Mouse (Mus musculus): ENCODE measurements at regions not wholly inside any gene's neighbourhood (a gene's known extent, or its start where the extent isn't known, plus 50 kb on each side); places are given as distances from the start of the nearest gene placed in this dataset.
A peak's percentile ranks its signal among the peaks of the same experiment; 100 is the strongest.

- DNase-seq = peak; percentile 20
- intact Hi-C loops (cut with DNase I; ENCODE audit: low total_unique reads) = no loop called here
Measured at GRCm38 (mm10) chr8:103244169-103244568, 458.7 kb upstream of the Cdh11 start.

- no peak for DNase-seq
- intact Hi-C loops (cut with DNase I; ENCODE audit: low total_unique reads) = no loop called here
Measured at GRCm38 (mm10) chr8:103244658-103245057, 459.2 kb upstream of the Cdh11 start.

GRCm38 (mm10) chr8:103245864-103246263 is 460.4 kb upstream of the Cdh11 start:
- DNase-seq = no peak
- intact Hi-C loops (cut with DNase I; ENCODE audit: low total_unique reads) = no loop called here

- intact Hi-C loops (cut with DNase I; ENCODE audit: low total_unique reads) = no loop called here
Measured at GRCm38 (mm10) chr8:103261236-103261635, 475.8 kb upstream of the Cdh11 start.

GRCm38 (mm10) chr8:103270035-103270434 is 484.6 kb upstream of the Cdh11 start:
- no peak for DNase-seq
- intact Hi-C loops (cut with DNase I; ENCODE audit: low total_unique reads) = no loop called here

More at GRCm38 (mm10) chr8:103261236-103261635, 475.8 kb upstream of the Cdh11 start:
- DNase-seq = no peak

- intact Hi-C loops (cut with DNase I; ENCODE audit: low total_unique reads) = no loop called here
- no peak for DNase-seq
Measured at GRCm38 (mm10) chr8:103270815-103271553, 485.5 kb upstream of the Cdh11 start.

GRCm38 (mm10) chr8:103272305-103273079 is 487.1 kb upstream of the Cdh11 start:
- no peak for DNase-seq
- intact Hi-C loops (cut with DNase I; ENCODE audit: low total_unique reads) = no loop called here

GRCm38 (mm10) chr8:103273476-103273875 is 488.0 kb upstream of the Cdh11 start:
- DNase-seq = no peak
- intact Hi-C loops (cut with DNase I; ENCODE audit: low total_unique reads) = no loop called here

GRCm38 (mm10) chr8:103281801-103282200 is 496.4 kb upstream of the Cdh11 start:
- DNase-seq = no peak
- intact Hi-C loops (cut with DNase I; ENCODE audit: low total_unique reads) = loop anchor here (2.0 kb wide), 1 partner anchor 15 kb away; no protein-coding TSS in a partner anchor

- intact Hi-C loops (cut with DNase I; ENCODE audit: low total_unique reads) = no loop called here
- DNase-seq = no peak
Measured at GRCm38 (mm10) chr8:103288561-103288974, 503.1 kb upstream of the Cdh11 start.

- no peak for DNase-seq
- intact Hi-C loops (cut with DNase I; ENCODE audit: low total_unique reads) = no loop called here
Measured at GRCm38 (mm10) chr8:103292896-103293295, 507.5 kb upstream of the Cdh11 start.

- DNase-seq = no peak
- intact Hi-C loops (cut with DNase I; ENCODE audit: low total_unique reads) = no loop called here
Measured at GRCm38 (mm10) chr8:103306476-103307183, 521.2 kb upstream of the Cdh11 start.

- DNase-seq = no peak
- intact Hi-C loops (cut with DNase I; ENCODE audit: low total_unique reads) = no loop called here
Measured at GRCm38 (mm10) chr8:103313576-103313975, 528.1 kb upstream of the Cdh11 start.

- intact Hi-C loops (cut with DNase I; ENCODE audit: low total_unique reads) = no loop called here
- no peak for DNase-seq
Measured at GRCm38 (mm10) chr8:103314279-103315022, 529.0 kb upstream of the Cdh11 start.

- no peak for DNase-seq
- intact Hi-C loops (cut with DNase I; ENCODE audit: low total_unique reads) = no loop called here
Measured at GRCm38 (mm10) chr8:103315742-103316141, 530.3 kb upstream of the Cdh11 start.

- DNase-seq = no peak
- intact Hi-C loops (cut with DNase I; ENCODE audit: low total_unique reads) = no loop called here
Measured at GRCm38 (mm10) chr8:103316691-103317091, 531.2 kb upstream of the Cdh11 start.

- intact Hi-C loops (cut with DNase I; ENCODE audit: low total_unique reads) = no loop called here
- no peak for DNase-seq
Measured at GRCm38 (mm10) chr8:103317149-103317725, 531.8 kb upstream of the Cdh11 start.

- intact Hi-C loops (cut with DNase I; ENCODE audit: low total_unique reads) = no loop called here
- DNase-seq = no peak
Measured at GRCm38 (mm10) chr8:103324016-103324665, 538.7 kb upstream of the Cdh11 start.

GRCm38 (mm10) chr8:103331415-103331814 is 546.0 kb upstream of the Cdh11 start:
- DNase-seq = no peak
- intact Hi-C loops (cut with DNase I; ENCODE audit: low total_unique reads) = no loop called here
